Mouse (Mus musculus) monocyte, adult 5-6 weeks (primary cell): ENCODE measurements around the gene Pola2. TPM values are rescaled to one million over a fixed set of nuclear protein-coding genes. Genes with fewer than 3 reads are reported as not detected.
A peak's percentile ranks its signal among the peaks of the same experiment; 100 is the strongest.

Experiments used
- ATAC-seq: fragments of 153-309, 156-312 bp; replicated peaks from 2 replicates; pipeline ENCODE4 v1.8.0; 2017; ENCODE audit warnings: mild to moderate bottlenecking; ENCODE audit not compliant: low TSS enrichment, insufficient number of reproducible peaks, severe bottlenecking, poor library complexity, low FRiP score
- total RNA-seq: library from RNA; stranded (forward); fragments of 200-1000, 200-491, 200-594 nt; gene quantifications from 3 replicates; pipeline ENCODE4 v1.2.3, GENCODE M21; 2017

Gene Pola2
- total RNA-seq, 1 experiment from 2014 or later: 16.7 TPM

GRCm38 (mm10) chr19:5967664-5968063 is 3.7 kb upstream of the Pola2 start:
- no peak for ATAC-seq

GRCm38 (mm10) chr19:5966786-5967185 is 2.8 kb upstream of the Pola2 start:
- no peak for ATAC-seq

GRCm38 (mm10) chr19:5965910-5966309 is 1.9 kb upstream of the Pola2 start:
- no peak for ATAC-seq

GRCm38 (mm10) chr19:5965280-5965679 is 1.3 kb upstream of the Pola2 start:
- peak; percentile 71 for ATAC-seq

GRCm38 (mm10) chr19:5964804-5965203 is 802 bp upstream of the Pola2 start:
- ATAC-seq: 0 out of 2 replicates have a peak, but pooled peaks have one; percentile 10

GRCm38 (mm10) chr19:5962651-5963050 is 1.4 kb downstream of the Pola2 start:
- ATAC-seq: no peak

GRCm38 (mm10) chr19:5957371-5957770 is 6.6 kb downstream of the Pola2 start:
- no peak for ATAC-seq

GRCm38 (mm10) chr19:5956685-5957084 is 7.3 kb downstream of the Pola2 start:
- peak; percentile 65 for ATAC-seq

GRCm38 (mm10) chr19:5955704-5956670 is 8.0 kb downstream of the Pola2 start:
- no peak for ATAC-seq

- ATAC-seq: no peak
These were observed 9.1 kb downstream of the Pola2 start for GRCm38 (mm10) chr19:5954936-5955335.

GRCm38 (mm10) chr19:5954031-5954710 is 9.8 kb downstream of the Pola2 start:
- ATAC-seq: no peak

GRCm38 (mm10) chr19:5953201-5953770 is 10.7 kb downstream of the Pola2 start:
- ATAC-seq: peak; percentile 36; the same call in 1 of the 2 replicates

GRCm38 (mm10) chr19:5952071-5952691 is 11.8 kb downstream of the Pola2 start:
- peak; percentile 61 for ATAC-seq

- no peak for ATAC-seq
These were observed 12.4 kb downstream of the Pola2 start for GRCm38 (mm10) chr19:5951631-5952030.

GRCm38 (mm10) chr19:5950218-5950617 is 13.8 kb downstream of the Pola2 start:
- no peak for ATAC-seq

- ATAC-seq: peak; percentile 49
These were observed 18.1 kb downstream of the Pola2 start for GRCm38 (mm10) chr19:5945891-5946290.

GRCm38 (mm10) chr19:5945027-5945426 is 19.0 kb downstream of the Pola2 start:
- peak; percentile 86 for ATAC-seq

- peak; percentile 58 for ATAC-seq
These were observed 19.9 kb downstream of the Pola2 start for GRCm38 (mm10) chr19:5944145-5944544.

GRCm38 (mm10) chr19:5943404-5943803 is 20.6 kb downstream of the Pola2 start:
- no peak for ATAC-seq
